Mouse (Mus musculus): ENCODE data around the gene Opa3.

DNA sequence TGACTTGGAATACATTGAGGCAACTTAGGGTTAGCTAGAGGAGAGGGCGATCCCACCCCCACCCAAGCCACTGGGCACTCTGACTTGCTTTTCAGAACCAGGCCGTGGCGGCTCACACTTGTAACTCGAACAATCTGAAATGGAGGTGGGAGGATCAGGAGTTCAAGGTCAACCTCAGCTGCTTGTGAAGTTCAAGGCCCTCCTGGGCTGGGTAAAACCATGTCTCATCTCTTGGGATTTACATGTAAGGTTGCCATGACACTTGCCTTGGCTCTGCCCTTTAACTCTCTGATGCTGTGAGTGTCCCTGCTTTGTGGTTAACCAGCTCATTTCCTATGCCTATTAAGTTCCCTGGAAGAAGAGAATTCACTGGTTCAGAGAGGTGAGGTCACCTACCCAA lies 18.6 kb upstream of the Opa3 start:
- TF ChIP-seq CTCF (IDR thresholded peaks at IDR 0.05; ENCODE audit: low read depth, low read length): no peak
- no peak for TF ChIP-seq TAL1 (conservative IDR thresholded peaks at IDR 0.05; ENCODE audit: low read depth, low read length)
- TF ChIP-seq POLR2AphosphoS5 (IDR thresholded peaks at IDR 0.05; ENCODE audit: insufficient replicate concordance, low read depth, low read length): no peak
- TF ChIP-seq GATA1 (IDR thresholded peaks at IDR 0.05; ENCODE audit: borderline replicate concordance, low read length): no peak
- no peak for TF ChIP-seq GATA2 (IDR thresholded peaks at IDR 0.05; ENCODE audit: borderline replicate concordance, low read depth, low read length)
